Mouse (Mus musculus) bone marrow macrophage, adult 2 months (primary cell): ENCODE measurements around the gene Nip7. TPM values are rescaled to one million over a fixed set of nuclear protein-coding genes. Genes with fewer than 3 reads are reported as not detected.

Source experiments
- H3K27ac ChIP-seq: 2 replicates; pipeline ENCODE4 v1.5.1; 2012; ENCODE audit warnings: low read depth, low read length; ENCODE audit not compliant: insufficient read depth
- H3K4me1 ChIP-seq: 2 replicates; pipeline ENCODE4 v1.6.1; 2012; ENCODE audit warnings: low read length; ENCODE audit not compliant: control insufficient read depth, insufficient read depth
- H3K4me3 ChIP-seq: 2 replicates; pipeline ENCODE4 v1.5.1; 2012; ENCODE audit warnings: mild to moderate bottlenecking, low read length, moderate library complexity; ENCODE audit not compliant: insufficient read depth
- CTCF ChIP-seq: IDR thresholded peaks from 2 replicates; pipeline ENCODE4 v1.5.1; 2012; ENCODE audit warnings: low read depth, mild to moderate bottlenecking, low read length, moderate library complexity
- POLR2A ChIP-seq: IDR thresholded peaks from 2 replicates; pipeline ENCODE4 v1.6.1; 2012; ENCODE audit warnings: mild to moderate bottlenecking, low read depth, low read length, borderline replicate concordance
- polyA plus RNA-seq: library from polyadenylated mRNA; stranded (reverse); fragments of >200 nt; gene quantifications from 2 replicates; pipeline ENCODE4 v1.2.4, GENCODE M21; 2012; ENCODE audit not compliant: missing spikeins, insufficient read depth, insufficient read length

Gene Nip7
- polyA plus RNA-seq, 1 experiment: 23.4 TPM

DNA sequence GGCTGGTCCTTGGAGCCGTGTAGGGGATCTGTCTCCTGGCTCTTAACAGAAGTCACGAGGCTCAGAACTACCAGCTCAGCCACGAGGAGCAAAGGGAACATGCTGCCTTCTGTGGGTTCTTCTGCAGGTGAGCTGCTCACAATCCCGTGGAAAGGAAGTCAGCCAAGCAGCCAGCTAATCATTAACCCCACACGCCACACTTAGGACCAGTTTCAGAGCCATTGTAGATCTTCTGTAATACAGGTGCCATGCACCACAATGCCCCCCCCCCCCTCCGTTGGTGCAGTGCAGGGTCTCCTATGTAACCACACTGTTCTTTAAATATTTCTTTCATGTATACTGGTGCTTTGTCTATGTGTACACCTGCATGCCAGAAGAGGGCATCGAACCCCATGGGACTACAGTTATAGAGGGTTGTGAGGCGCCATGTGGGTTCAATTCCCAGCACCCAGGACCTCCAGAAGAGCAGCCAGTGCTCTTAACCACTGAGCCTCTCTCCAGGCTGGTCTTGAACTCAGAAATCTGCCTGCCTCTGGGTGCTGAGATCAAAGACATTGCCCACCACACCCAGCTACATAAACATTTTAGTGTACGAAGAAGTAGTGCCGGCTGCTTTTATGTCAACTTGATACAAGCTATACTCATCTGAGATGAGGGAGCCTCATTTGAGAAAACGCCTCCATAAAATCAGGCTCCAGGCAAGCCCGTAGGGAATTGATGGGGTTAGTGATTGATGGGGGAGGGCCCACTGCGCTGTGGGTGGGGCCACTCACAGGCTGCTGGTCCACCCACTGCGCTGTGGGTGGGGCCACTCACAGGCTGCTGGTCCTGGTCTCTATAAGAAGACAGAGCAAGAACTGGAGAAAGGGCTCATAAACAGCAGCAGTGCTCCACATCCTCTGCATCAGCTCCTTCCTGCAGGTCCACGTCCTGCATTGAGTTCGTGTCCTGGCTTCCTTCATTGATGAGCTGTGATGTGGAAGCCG is 9.1 kb downstream of the Nip7 start, which contains the start of gene Tmed6:
Gene Tmed6, minus strand, starts transcription at position 134 of the 986 bp plus-strand sequence.
- H3K4me3 ChIP-seq: no peak within 1 kb of the TSS

DNA sequence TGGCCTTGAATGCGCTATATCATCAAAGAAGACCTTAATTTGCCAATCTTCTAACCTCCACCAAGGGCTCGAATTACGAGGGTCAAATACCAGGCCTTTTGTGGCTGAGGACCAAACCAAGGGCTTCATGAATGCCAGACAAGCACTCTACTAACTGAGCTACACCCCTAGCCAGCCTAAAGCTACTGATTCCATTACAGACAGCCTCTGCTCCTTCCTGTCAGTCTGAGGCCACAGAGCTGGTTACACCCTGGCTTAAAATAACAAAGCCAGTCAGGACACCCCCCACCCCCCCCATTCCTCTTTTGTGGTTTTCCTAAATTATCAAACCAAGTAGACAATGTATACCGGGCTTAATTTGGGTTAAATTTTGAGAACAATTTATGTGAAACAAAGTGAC is 17.0 kb downstream of the Nip7 start:
- Histone ChIP-seq H3K27ac (no peak overlapping the region), H3K4me3 (no peak overlapping the region), H3K4me1 (peaks cover 6% of the 10 kb centered on the region; the same call in 1 of the 2 replicates)
- TF ChIP-seq CTCF (no peak), POLR2A (no peak)

More for the DNA sequence above, 9.1 kb downstream of the Nip7 start, which contains the start of gene Tmed6:
- H3K27ac ChIP-seq: no peak within 1 kb of the TSS
- TF ChIP-seq CTCF (no peak), POLR2A (no peak)
- no peaks in the 10 kb centered on the region for H3K4me1 ChIP-seq

DNA sequence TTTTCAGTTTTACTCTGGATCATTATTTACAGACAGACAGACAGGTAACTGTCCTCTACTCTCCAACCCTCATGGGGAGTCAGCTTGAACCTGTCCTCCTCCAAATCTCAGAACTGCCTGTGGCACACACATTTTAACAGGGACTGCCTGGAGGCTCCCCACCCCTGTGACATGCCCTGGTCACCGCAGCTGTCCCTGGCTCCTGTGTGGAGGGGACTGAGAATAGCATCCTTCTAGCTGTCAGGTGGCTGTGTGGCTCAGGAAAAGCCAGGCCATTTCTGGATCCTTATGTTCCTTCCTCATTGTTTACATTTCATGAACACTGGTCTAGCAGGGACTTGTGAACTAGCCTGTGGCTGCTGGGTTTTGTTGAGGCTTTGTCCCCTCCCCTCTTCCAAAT is 17.5 kb downstream of the Nip7 start:
- peaks cover 6% of the 10 kb centered on the region; the same call in 1 of the 2 replicates for H3K4me1 ChIP-seq
- no peak overlapping the region for H3K4me3 ChIP-seq
- TF ChIP-seq POLR2A (no peak), CTCF (no peak)
- H3K27ac ChIP-seq: no peak overlapping the region

DNA sequence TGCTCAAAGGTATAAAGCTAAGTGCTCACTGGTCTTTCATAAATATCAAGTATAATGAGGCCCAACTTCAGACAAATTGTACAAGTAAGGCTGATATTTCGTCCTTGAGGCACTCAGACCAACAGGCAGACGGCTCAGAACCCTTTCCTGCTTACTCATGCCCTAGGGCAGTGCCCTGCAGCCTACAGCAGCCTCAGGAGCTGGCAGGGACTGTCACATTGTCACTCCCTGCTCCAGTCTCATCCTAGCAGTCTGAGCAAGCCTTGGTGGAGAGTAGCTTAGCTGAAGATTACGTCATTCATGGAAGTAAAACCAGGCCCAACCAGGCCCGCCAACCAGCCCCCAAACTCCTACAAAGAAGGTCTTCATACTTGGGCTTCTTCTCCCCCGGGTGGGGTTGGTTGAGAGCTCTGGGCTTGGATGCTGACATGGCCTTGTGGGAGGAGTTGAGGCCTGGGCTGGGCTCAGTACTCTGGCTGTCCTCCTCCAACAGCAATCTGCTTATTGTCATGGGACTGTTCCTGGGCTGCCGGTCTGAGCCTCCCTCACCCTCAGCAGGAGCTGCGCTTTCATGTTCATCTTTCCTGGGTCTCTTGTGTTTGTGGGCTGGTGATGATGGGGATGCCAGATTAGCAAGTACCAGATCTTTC is 19.7 kb downstream of the Nip7 start:
- Histone ChIP-seq H3K27ac (no peak overlapping the region), H3K4me1 (peaks cover 12% of the 10 kb centered on the region; the same call in 1 of the 2 replicates), H3K4me3 (no peak overlapping the region)
- TF ChIP-seq POLR2A (no peak), CTCF (no peak)

- Histone ChIP-seq H3K4me1 (no peaks in the 10 kb centered on the region), H3K27ac (no peak overlapping the region), H3K4me3 (no peak overlapping the region)
- TF ChIP-seq POLR2A: no peak
- TF ChIP-seq CTCF: peak; percentile 51; the same call in 1 of the 2 replicates
Measured at GRCm38 (mm10) chr8:107085358-107085757, 28.7 kb downstream of the Nip7 start.

DNA sequence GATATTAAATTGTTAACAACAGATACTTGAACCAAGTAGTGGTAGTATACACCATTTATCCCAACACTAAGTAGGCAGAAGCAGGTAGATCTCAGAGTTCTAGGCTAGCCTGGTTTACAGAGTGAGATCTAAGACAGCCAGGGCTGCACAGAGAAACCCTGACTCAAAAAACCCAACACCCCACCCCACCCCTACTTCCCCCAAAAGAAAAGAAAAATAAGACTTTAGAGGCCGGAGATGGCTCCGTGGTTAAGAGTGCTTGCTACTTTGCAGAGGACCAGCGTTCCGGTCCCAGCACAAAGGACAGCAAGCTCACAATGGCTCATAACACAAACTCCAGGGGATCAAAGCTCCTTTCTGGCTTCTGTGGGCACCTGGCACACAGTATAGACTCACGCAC is 29.3 kb downstream of the Nip7 start:
- Histone ChIP-seq H3K4me1 (no peaks in the 10 kb centered on the region), H3K4me3 (no peak overlapping the region), H3K27ac (no peak overlapping the region)
- TF ChIP-seq CTCF: no peak
- no peak for TF ChIP-seq POLR2A

DNA sequence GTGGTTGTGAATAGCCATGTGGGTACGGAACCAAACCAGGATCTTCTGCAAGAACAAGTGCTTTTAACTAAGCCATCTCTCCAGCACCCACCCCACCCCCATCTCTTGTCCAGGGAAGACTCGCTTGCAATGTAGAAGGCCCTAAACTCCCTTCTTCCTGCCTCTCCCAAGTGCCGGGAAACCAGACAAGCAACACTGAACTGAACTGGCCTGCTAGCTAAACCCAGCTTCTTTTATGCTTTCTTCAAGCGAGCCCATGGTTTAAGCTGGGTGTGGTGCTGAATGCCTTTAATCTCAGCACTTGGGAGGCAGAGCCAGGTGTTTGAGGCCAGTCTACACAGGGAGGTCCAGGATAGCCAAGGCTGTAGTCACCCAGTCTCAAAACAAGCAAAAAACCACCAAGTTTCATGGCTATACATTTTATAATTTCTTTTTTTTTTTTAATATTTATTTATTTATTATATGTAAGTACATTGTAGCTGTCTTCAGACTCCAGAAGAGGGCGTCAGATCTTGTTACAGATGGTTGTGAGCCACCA is 31.9 kb downstream of the Nip7 start:
- Histone ChIP-seq H3K27ac (no peak overlapping the region), H3K4me3 (no peak overlapping the region), H3K4me1 (no peaks in the 10 kb centered on the region)
- TF ChIP-seq POLR2A (no peak), CTCF (no peak)

- TF ChIP-seq POLR2A (no peak), CTCF (no peak)
- Histone ChIP-seq H3K4me1 (no peaks in the 10 kb centered on the region; the same call in 1 of the 2 replicates), H3K4me3 (no peak overlapping the region), H3K27ac (no peak overlapping the region)
Measured at GRCm38 (mm10) chr8:107090531-107090930, 33.9 kb downstream of the Nip7 start.

DNA sequence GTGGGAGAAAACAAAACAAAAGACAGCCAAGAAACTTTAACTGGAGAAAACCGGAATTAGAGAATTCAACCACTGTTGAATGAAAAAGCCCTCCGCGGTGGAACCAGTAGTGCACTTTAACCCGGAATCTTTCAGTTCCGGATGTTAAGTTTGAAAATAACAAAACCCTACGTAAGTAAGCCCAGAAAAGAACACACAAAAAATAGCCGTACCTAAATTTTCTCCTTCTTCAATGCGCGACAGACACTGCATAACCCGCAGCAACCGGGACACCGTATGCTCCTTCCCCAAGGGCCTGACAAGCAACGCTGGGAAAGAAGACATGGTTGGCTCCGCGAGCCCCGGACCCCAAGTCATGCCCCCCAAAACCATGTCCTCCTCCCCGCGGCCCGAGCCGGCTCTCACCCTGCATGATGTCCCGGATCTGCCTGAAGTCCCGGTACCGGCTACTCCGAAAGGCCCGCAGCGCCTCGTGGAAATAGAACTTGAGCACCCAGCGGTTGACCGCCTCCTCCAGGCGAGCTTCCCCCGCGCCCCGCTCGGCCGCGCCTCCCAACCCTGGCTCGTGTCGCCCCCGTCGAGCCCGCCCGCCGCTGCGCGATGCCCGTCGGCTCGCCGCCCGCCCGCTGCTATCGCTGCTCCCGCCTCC is 39.2 kb downstream of the Nip7 start:
- peaks cover 12% of the 10 kb centered on the region for H3K4me1 ChIP-seq
- H3K27ac ChIP-seq: peak overlapping the region; percentile 83
- peak overlapping the region; percentile 93 for H3K4me3 ChIP-seq
- TF ChIP-seq CTCF: no peak
